Mouse (Mus musculus): ENCODE results near the gene Dpf3. TPM values are rescaled to one million over a fixed set of nuclear protein-coding genes. Genes with fewer than 3 reads are reported as not detected.

Gene Dpf3
- polyA plus RNA-seq, 1 experiment from 2014 or later = 12.2 TPM

- Histone ChIP-seq H3K4me1 (ENCODE audit: insufficient read depth, low read length) (peaks cover 26% of the 10 kb centered on the region), H3K4me2 (replicated peaks; ENCODE audit: low read depth, low read length) (no peak overlapping the region), H3K9me3 (ENCODE audit: low read length) (no peaks in the 10 kb centered on the region), H3K9ac (replicated peaks; ENCODE audit: low read length) (no peak overlapping the region), H3K4me3 (ENCODE audit: low read length) (no peak overlapping the region), H3K27ac (ENCODE audit: low read length) (peak overlapping the region; percentile 35), H3K27me3 (ENCODE audit: insufficient read depth, low read length) (no peaks in the 10 kb centered on the region), H3K36me3 (ENCODE audit: insufficient read depth, low read length) (no peaks in the 10 kb centered on the region)
- ATAC-seq (ENCODE audit: low FRiP score, low TSS enrichment) = peak; percentile 75
- WGBS = 29% methylated on average over 5 of the region's 5 CpGs
Measured at GRCm38 (mm10) chr12:83454697-83455321, 32.7 kb downstream of the Dpf3 start.

- Histone ChIP-seq H3K4me2 (replicated peaks; ENCODE audit: low read depth, low read length) (no peak overlapping the region; the same call in 1 of the 2 replicates), H3K36me3 (ENCODE audit: insufficient read depth, low read length) (no peaks in the 10 kb centered on the region), H3K27ac (ENCODE audit: low read length) (no peak overlapping the region), H3K9ac (replicated peaks; ENCODE audit: low read length) (no peak overlapping the region), H3K4me3 (ENCODE audit: low read length) (no peak overlapping the region), H3K9me3 (ENCODE audit: low read length) (no peaks in the 10 kb centered on the region), H3K4me1 (ENCODE audit: insufficient read depth, low read length) (peaks cover 22% of the 10 kb centered on the region), H3K27me3 (ENCODE audit: insufficient read depth, low read length) (no peaks in the 10 kb centered on the region)
- 47% methylated on average over 8 of the region's 8 CpGs for WGBS
- no peak for ATAC-seq (ENCODE audit: low FRiP score, low TSS enrichment)
Measured at GRCm38 (mm10) chr12:83451850-83452249, 35.7 kb downstream of the Dpf3 start.

- peaks cover 22% of the 10 kb centered on the region for H3K4me1 ChIP-seq (ENCODE audit: insufficient read depth, low read length)
- H3K36me3 ChIP-seq (ENCODE audit: insufficient read depth, low read length) = no peaks in the 10 kb centered on the region
- WGBS = 100% methylated on average over 1 of the region's 1 CpGs
- ATAC-seq (ENCODE audit: low FRiP score, low TSS enrichment) = no peak
- H3K9me3 ChIP-seq (ENCODE audit: low read length) = no peaks in the 10 kb centered on the region
- no peak overlapping the region for H3K4me2 ChIP-seq (replicated peaks; ENCODE audit: low read depth, low read length)
- no peak overlapping the region for H3K9ac ChIP-seq (replicated peaks; ENCODE audit: low read length)
- H3K4me3 ChIP-seq (ENCODE audit: low read length) = no peak overlapping the region
- no peak overlapping the region for H3K27ac ChIP-seq (ENCODE audit: low read length)
- no peaks in the 10 kb centered on the region for H3K27me3 ChIP-seq (ENCODE audit: insufficient read depth, low read length)
Measured at GRCm38 (mm10) chr12:83450471-83450870, 37.0 kb downstream of the Dpf3 start.

- Histone ChIP-seq H3K9me3 (ENCODE audit: low read length) (no peaks in the 10 kb centered on the region), H3K36me3 (ENCODE audit: insufficient read depth, low read length) (no peaks in the 10 kb centered on the region), H3K9ac (replicated peaks; ENCODE audit: low read length) (no peak overlapping the region), H3K4me1 (ENCODE audit: insufficient read depth, low read length) (peaks cover 10% of the 10 kb centered on the region; the same call in 1 of the 2 replicates), H3K27me3 (ENCODE audit: insufficient read depth, low read length) (no peaks in the 10 kb centered on the region), H3K4me2 (replicated peaks; ENCODE audit: low read depth, low read length) (no peak overlapping the region), H3K4me3 (ENCODE audit: low read length) (no peak overlapping the region), H3K27ac (ENCODE audit: low read length) (no peak overlapping the region)
- ATAC-seq (ENCODE audit: low FRiP score, low TSS enrichment) = no peak
- 42% methylated on average over 7 of the region's 7 CpGs for WGBS
Measured at GRCm38 (mm10) chr12:83449202-83449601, 38.3 kb downstream of the Dpf3 start.

GRCm38 (mm10) chr12:83445587-83445986, 41.9 kb downstream of the Dpf3 start:
- Histone ChIP-seq H3K27me3 (ENCODE audit: insufficient read depth, low read length) (no peaks in the 10 kb centered on the region), H3K4me3 (ENCODE audit: low read length) (no peak overlapping the region), H3K36me3 (ENCODE audit: insufficient read depth, low read length) (no peaks in the 10 kb centered on the region), H3K4me1 (ENCODE audit: insufficient read depth, low read length) (no peaks in the 10 kb centered on the region), H3K9me3 (ENCODE audit: low read length) (no peaks in the 10 kb centered on the region), H3K4me2 (replicated peaks; ENCODE audit: low read depth, low read length) (no peak overlapping the region), H3K27ac (ENCODE audit: low read length) (no peak overlapping the region), H3K9ac (replicated peaks; ENCODE audit: low read length) (no peak overlapping the region)
- WGBS = 61% methylated on average over 6 of the region's 6 CpGs
- ATAC-seq (ENCODE audit: low FRiP score, low TSS enrichment) = 0 out of 2 replicates have a peak, but pooled peaks have one; percentile 42

GRCm38 (mm10) chr12:83444448-83444847, 43.1 kb downstream of the Dpf3 start:
- H3K9ac ChIP-seq (replicated peaks; ENCODE audit: low read length) = no peak overlapping the region
- H3K4me1 ChIP-seq (ENCODE audit: insufficient read depth, low read length) = no peaks in the 10 kb centered on the region
- no peak overlapping the region for H3K27ac ChIP-seq (ENCODE audit: low read length)
- no peaks in the 10 kb centered on the region for H3K27me3 ChIP-seq (ENCODE audit: insufficient read depth, low read length)
- H3K4me3 ChIP-seq (ENCODE audit: low read length) = no peak overlapping the region
- no peak for ATAC-seq (ENCODE audit: low FRiP score, low TSS enrichment)
- H3K36me3 ChIP-seq (ENCODE audit: insufficient read depth, low read length) = no peaks in the 10 kb centered on the region
- no peak overlapping the region for H3K4me2 ChIP-seq (replicated peaks; ENCODE audit: low read depth, low read length)
- 82% methylated on average over 2 of the region's 2 CpGs for WGBS
- no peaks in the 10 kb centered on the region for H3K9me3 ChIP-seq (ENCODE audit: low read length)

GRCm38 (mm10) chr12:83438002-83438401, 49.5 kb downstream of the Dpf3 start:
- ATAC-seq (ENCODE audit: low FRiP score, low TSS enrichment) = no peak
- no peaks in the 10 kb centered on the region for H3K27me3 ChIP-seq (ENCODE audit: insufficient read depth, low read length)
- no peak overlapping the region for H3K4me3 ChIP-seq (ENCODE audit: low read length)
- H3K27ac ChIP-seq (ENCODE audit: low read length) = no peak overlapping the region
- H3K4me2 ChIP-seq (replicated peaks; ENCODE audit: low read depth, low read length) = no peak overlapping the region
- H3K9ac ChIP-seq (replicated peaks; ENCODE audit: low read length) = no peak overlapping the region
- no peaks in the 10 kb centered on the region for H3K36me3 ChIP-seq (ENCODE audit: insufficient read depth, low read length)
- 79% methylated on average over 2 of the region's 2 CpGs for WGBS
- H3K4me1 ChIP-seq (ENCODE audit: insufficient read depth, low read length) = peaks cover 10% of the 10 kb centered on the region
- no peaks in the 10 kb centered on the region for H3K9me3 ChIP-seq (ENCODE audit: low read length)

- Histone ChIP-seq H3K9me3 (ENCODE audit: low read length) (no peaks in the 10 kb centered on the region), H3K36me3 (ENCODE audit: insufficient read depth, low read length) (no peaks in the 10 kb centered on the region), H3K27me3 (ENCODE audit: insufficient read depth, low read length) (no peaks in the 10 kb centered on the region), H3K9ac (replicated peaks; ENCODE audit: low read length) (no peak overlapping the region), H3K4me3 (ENCODE audit: low read length) (no peak overlapping the region), H3K4me1 (ENCODE audit: insufficient read depth, low read length) (peaks cover 10% of the 10 kb centered on the region), H3K27ac (ENCODE audit: low read length) (no peak overlapping the region), H3K4me2 (replicated peaks; ENCODE audit: low read depth, low read length) (no peak overlapping the region)
- no peak for ATAC-seq (ENCODE audit: low FRiP score, low TSS enrichment)
- WGBS = 33% methylated on average over 10 of the region's 10 CpGs
Measured at GRCm38 (mm10) chr12:83433987-83434698, 53.4 kb downstream of the Dpf3 start.

- Histone ChIP-seq H3K4me2 (replicated peaks; ENCODE audit: low read depth, low read length) (no peak overlapping the region), H3K9ac (replicated peaks; ENCODE audit: low read length) (no peak overlapping the region), H3K27me3 (ENCODE audit: insufficient read depth, low read length) (no peaks in the 10 kb centered on the region), H3K27ac (ENCODE audit: low read length) (no peak overlapping the region), H3K9me3 (ENCODE audit: low read length) (no peaks in the 10 kb centered on the region), H3K4me1 (ENCODE audit: insufficient read depth, low read length) (peaks cover 10% of the 10 kb centered on the region), H3K36me3 (ENCODE audit: insufficient read depth, low read length) (no peaks in the 10 kb centered on the region), H3K4me3 (ENCODE audit: low read length) (no peak overlapping the region)
- ATAC-seq (ENCODE audit: low FRiP score, low TSS enrichment) = no peak
- 93% methylated on average over 4 of the region's 4 CpGs for WGBS
Measured at GRCm38 (mm10) chr12:83433436-83433835, 54.1 kb downstream of the Dpf3 start.

- H3K4me2 ChIP-seq (replicated peaks; ENCODE audit: low read depth, low read length) = no peak overlapping the region
- no peak overlapping the region for H3K4me3 ChIP-seq (ENCODE audit: low read length)
- H3K27ac ChIP-seq (ENCODE audit: low read length) = no peak overlapping the region
- no peak for ATAC-seq (ENCODE audit: low FRiP score, low TSS enrichment)
- peaks cover 24% of the 10 kb centered on the region for H3K4me1 ChIP-seq (ENCODE audit: insufficient read depth, low read length)
- H3K27me3 ChIP-seq (ENCODE audit: insufficient read depth, low read length) = no peaks in the 10 kb centered on the region
- WGBS = 82% methylated on average over 5 of the region's 5 CpGs
- no peak overlapping the region for H3K9ac ChIP-seq (replicated peaks; ENCODE audit: low read length)
- no peaks in the 10 kb centered on the region for H3K36me3 ChIP-seq (ENCODE audit: insufficient read depth, low read length)
- H3K9me3 ChIP-seq (ENCODE audit: low read length) = no peaks in the 10 kb centered on the region
Measured at GRCm38 (mm10) chr12:83430207-83430606, 57.3 kb downstream of the Dpf3 start.

Data from kidney, embryonic 16.5 days (tissue).